Mouse (Mus musculus) spleen, postnatal 14 days (tissue): ENCODE data around the gene Grk4.
A peak's percentile ranks its signal among the peaks of the same experiment; 100 is the strongest.
"Not testable (repeated sequence)": the region's sequence is repeated elsewhere in the genome, so short reads cannot be mapped to it uniquely, and the experiment has no call there.

Source experiments
- DNase-seq, 2 experiments: peaks; one replicate each; pipeline ENCODE4 v3.0.0; 2021 to 2022; ENCODE audit warnings: low spot score in 2 of 2

Gene Grk4

GRCm38 (mm10) chr5:34708436-34708835 is 48.3 kb downstream of the Grk4 start:
- DNase-seq: no peak

DNA sequence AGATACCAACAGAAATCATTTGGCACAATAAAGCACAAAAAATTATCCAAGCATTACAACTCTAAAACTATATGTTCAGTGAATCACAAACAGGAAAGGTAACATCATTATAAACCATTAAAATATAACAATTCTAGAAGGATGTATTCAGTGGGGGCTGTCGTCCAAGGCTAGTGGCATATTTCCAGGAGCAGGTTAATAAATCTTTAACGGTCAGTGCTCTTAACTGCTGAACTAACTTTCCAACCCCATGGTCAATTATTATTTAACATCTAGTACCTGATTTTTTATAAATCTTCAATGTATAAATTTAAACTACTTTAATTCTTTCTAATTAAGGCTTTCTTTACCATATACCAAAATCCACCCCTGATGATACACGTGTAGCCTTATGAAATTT is 54.2 kb downstream of the Grk4 start:
- DNase-seq: not testable (repeated sequence)

- DNase-seq: no peak
Observed at GRCm38 (mm10) chr5:34714816-34715215, 54.6 kb downstream of the Grk4 start.

DNA sequence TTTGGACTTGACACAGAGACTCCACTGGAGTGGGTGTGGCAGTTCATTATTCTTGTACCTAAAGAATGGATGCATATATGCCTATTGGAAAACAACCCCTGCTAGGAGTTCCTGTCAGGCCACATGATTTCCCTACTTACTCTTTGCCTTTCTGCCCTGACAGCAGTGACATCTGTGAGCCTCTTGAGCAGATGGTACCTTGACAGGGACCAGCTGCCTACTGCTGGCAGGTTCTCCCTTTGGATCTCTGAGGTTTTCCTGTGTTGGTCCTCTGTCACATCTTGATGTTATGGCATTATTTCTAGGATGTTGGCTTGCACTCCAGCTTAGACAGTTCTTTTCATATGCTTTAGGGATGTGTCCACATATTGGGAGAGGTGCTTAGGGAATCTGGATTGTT is 69.0 kb downstream of the Grk4 start:
- no peak for DNase-seq

GRCm38 (mm10) chr5:34730255-34730654 is 70.1 kb downstream of the Grk4 start:
- DNase-seq: no peak

DNA sequence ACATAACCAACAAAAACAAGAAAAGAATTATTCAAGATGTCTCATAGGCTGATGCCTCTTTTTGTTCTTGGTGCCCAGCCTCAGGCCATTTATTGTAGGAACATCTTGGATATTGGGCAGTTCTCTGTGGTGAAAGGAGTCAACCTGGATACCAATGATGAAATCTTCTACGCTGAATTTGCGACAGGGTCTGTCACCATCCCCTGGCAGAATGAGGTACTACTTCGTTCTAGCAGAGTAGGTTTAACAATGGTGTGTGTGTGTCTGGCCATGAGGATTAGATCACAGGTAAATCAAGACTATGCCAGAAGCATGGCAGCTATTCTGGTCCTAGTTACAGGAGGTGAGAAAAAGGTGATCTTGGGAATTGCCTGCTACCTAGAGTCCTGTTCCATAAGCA is 91.3 kb downstream of the Grk4 start:
- DNase-seq: no peak

- no peak for DNase-seq
Observed at GRCm38 (mm10) chr5:34758762-34759161, 98.6 kb downstream of the Grk4 start.

- DNase-seq: peak in 1 of 2 experiments; percentile 1
Observed at GRCm38 (mm10) chr5:34760850-34761508, 100.8 kb downstream of the Grk4 start.

DNA sequence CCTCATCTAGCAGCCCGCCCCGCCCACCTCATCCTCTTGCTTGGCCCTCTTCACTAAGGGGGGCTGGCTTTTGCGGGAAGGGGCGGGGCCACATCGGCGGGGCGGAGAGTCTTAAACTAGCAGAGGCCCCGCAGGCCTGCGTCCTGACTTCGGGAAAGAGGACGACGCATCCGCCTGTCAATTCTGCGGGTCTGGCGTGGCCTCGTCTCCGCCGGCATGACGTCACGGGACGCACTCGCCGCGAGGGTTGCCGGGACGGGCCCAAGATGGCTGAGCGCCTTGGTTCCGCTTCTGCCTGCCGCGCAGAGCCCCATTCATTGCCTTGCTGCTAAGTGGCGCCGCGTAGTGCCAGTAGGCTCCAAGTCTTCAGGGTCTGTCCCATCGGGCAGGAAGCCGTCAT is 101.3 kb downstream of the Grk4 start, which contains the start of gene Htt:
Gene Htt (plus strand): TSS at position 232 of the 400 bp plus-strand sequence.
- peak; percentile 88 to 91 for DNase-seq

DNA sequence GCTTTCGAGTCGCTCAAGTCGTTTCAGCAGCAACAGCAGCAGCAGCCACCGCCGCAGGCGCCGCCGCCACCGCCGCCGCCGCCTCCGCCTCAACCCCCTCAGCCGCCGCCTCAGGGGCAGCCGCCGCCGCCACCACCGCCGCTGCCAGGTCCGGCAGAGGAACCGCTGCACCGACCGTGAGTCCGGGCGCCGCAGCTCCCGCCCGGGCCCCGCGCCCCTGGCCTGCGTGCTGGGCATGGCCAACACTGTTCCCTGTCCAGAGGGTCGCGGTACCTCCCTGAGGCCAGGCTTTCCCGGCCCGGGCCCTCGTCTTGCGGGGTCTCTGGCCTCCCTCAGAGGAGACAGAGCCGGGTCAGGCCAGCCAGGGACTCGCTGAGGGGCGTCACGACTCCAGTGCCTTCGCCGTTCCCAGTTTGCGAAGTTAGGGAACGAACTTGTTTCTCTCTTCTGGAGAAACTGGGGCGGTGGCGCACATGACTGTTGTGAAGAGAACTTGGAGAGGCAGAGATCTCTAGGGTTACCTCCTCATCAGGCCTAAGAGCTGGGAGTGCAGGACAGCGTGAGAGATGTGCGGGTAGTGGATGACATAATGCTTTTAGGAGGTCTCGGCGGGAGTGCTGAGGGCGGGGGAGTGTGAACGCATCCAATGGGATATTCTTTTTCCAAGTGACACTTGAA is 101.9 kb downstream of the Grk4 start:
- DNase-seq: peak; percentile 11 to 15

DNA sequence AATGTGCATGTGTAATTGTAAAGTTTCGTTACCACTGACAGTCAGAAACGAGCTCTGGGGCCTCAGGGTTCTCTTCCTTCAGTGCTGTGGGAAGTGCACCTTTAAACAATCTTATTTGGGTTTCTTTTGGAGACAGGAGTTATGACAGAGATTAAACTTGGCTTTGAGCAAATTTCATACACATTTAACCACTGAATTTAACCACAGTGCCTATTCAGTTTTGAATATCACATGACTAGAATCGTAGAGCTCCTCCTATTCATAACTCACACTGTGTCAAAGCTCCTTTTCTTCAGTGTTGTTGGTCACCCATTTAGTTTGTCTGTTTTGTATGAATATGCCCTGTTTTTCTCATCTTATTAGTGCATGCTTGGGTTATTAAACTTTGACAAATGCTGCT is 111.6 kb downstream of the Grk4 start:
- no peak for DNase-seq

DNA sequence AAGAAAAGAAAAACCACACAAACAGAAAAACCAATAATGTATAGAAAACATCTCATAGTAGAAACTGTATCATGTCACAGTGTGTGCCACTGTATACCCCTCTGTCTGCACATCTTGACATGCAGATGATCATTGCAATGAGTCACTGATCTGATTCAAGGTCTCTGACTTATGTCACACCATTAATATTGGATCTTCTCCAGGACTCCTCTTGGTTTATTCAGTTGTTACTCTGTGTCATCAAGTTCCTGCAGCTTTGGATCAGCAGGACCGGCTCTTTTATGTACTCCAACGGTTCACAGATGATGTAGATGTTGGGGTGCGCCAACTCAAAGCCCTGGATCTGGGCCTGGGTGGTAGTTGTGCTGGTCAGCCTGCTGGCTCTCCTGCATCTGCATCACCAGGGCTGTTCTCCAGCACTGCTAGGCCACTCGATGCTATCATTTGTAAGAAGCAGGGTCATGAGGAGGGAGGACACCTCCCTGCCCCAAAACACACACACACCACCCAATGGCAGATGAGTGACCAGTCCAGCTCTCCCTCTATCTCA is 112.6 kb downstream of the Grk4 start:
- DNase-seq: no peak

- no peak for DNase-seq
Observed at GRCm38 (mm10) chr5:34773392-34773791, 113.2 kb downstream of the Grk4 start.

DNA sequence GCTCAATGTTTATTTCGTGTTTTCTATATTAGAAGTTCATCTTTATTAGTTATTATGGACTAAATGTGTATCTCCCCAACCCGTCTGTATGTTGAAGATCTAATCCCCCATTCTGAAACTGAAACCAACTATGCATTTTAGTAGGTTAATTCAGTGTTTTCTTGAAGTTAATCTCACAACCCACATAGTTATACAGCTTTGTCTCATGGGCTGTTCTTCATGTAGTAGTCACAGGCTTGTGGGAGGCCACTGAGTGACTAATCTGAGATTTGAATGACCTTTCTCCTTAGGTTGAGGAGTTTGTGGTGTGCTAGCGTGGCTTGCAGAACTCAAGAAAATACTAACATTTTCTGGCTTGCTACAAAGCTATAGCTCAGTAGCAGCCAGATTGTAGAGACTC is 124.8 kb downstream of the Grk4 start:
- no peak for DNase-seq

DNA sequence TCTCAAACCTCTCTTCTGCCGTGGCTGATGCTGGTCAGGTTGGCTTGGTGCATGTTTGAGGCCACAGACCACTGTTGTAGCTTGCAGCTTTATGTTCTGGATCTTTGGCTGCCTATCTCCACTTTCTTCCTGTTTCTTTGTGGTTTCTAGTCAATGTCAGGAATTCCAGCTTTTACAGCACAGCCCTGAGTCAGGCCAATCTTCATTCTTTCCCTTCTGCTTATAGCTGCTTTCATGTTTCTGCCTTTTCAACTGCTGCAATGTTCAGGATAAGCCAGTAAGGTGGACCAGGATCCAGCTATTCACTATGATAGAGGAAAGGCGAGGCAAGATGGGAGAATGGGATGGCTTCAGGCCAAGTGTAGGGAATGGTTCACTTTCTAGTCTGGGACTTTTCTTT is 131.0 kb downstream of the Grk4 start:
- DNase-seq: no peak

GRCm38 (mm10) chr5:34800292-34800953 is 140.2 kb downstream of the Grk4 start:
- no peak for DNase-seq
